Mouse (Mus musculus) ES-Bruce4 (cell line): ENCODE measurements around the gene Zic2. TPM values are rescaled to one million over a fixed set of nuclear protein-coding genes. Genes with fewer than 3 reads are reported as not detected.

Source experiments
- H3K27ac ChIP-seq: 2 replicates; pipeline ENCODE4 v1.5.1; 2012; ENCODE audit warnings: low read length, inconsistent platforms; ENCODE audit not compliant: insufficient read depth
- H3K27me3 ChIP-seq: 2 replicates; pipeline ENCODE4 v1.6.1; 2012; ENCODE audit warnings: mild to moderate bottlenecking, low read length, inconsistent platforms; ENCODE audit not compliant: control insufficient read depth, poor library complexity, insufficient read depth, severe bottlenecking
- H3K36me3 ChIP-seq: 2 replicates; pipeline ENCODE4 v1.6.1; 2012; ENCODE audit warnings: inconsistent platforms, mild to moderate bottlenecking, low read length, moderate library complexity; ENCODE audit not compliant: control insufficient read depth, poor library complexity, insufficient read depth, severe bottlenecking
- H3K4me1 ChIP-seq: one replicate; pipeline ENCODE4 v1.8.1; 2011; ENCODE audit warnings: low read length; ENCODE audit not compliant: control insufficient read depth, insufficient read depth
- H3K4me3 ChIP-seq: 2 replicates; pipeline ENCODE4 v1.5.1; 2011; ENCODE audit warnings: low read depth, mild to moderate bottlenecking, low read length
- H3K9ac ChIP-seq: 2 replicates; pipeline ENCODE4 v1.6.1; 2012; ENCODE audit warnings: low read depth, mild to moderate bottlenecking, inconsistent platforms; ENCODE audit not compliant: poor library complexity, severe bottlenecking
- H3K9me3 ChIP-seq: replicated peaks from 2 replicates; pipeline ENCODE4 v1.6.1; 2012; ENCODE audit warnings: mild to moderate bottlenecking, low read length, inconsistent platforms; ENCODE audit not compliant: control insufficient read depth, poor library complexity, insufficient read depth, severe bottlenecking
- CTCF ChIP-seq: IDR thresholded peaks from one replicate; pipeline ENCODE4 v1.8.1; 2011; ENCODE audit warnings: low read depth, low read length
- EP300 ChIP-seq: IDR thresholded peaks from 2 replicates; pipeline ENCODE4 v1.6.1; 2011; ENCODE audit warnings: low read depth, low read length; ENCODE audit not compliant: insufficient read depth
- POLR2A ChIP-seq: IDR thresholded peaks from one replicate; pipeline ENCODE4 v1.8.1; 2011; ENCODE audit warnings: low read length; ENCODE audit not compliant: insufficient read depth
- polyA plus RNA-seq: library from polyadenylated mRNA; stranded (reverse); fragments of >200 nt; gene quantifications from 2 replicates; pipeline ENCODE4 v1.2.4, GENCODE M21; 2011; ENCODE audit warnings: low read depth; ENCODE audit not compliant: missing spikeins, insufficient read depth, insufficient read length

The Zic2 gene
- polyA plus RNA-seq, 1 experiment: 25.2 TPM

- Histone ChIP-seq H3K4me3 (0 out of 2 replicates have a peak overlapping the region, but pooled peaks have one; percentile 24), H3K36me3 (no peaks in the 10 kb centered on the region), H3K9ac (no peak overlapping the region; the same call in 1 of the 2 replicates), H3K27me3 (peaks cover 2% of the 10 kb centered on the region), H3K4me1 (no peaks in the 10 kb centered on the region), H3K27ac (no peak overlapping the region), H3K9me3 (no peaks in the 10 kb centered on the region)
- no peak for TF ChIP-seq EP300
- TF ChIP-seq POLR2A: no peak
- TF ChIP-seq CTCF: no peak
Observed at GRCm38 (mm10) chr14:122468971-122469755, 6.1 kb upstream of the Zic2 start.

GRCm38 (mm10) chr14:122471449-122472085 is 3.7 kb upstream of the Zic2 start:
- H3K4me3 ChIP-seq: no peak overlapping the region
- no peaks in the 10 kb centered on the region for H3K9me3 ChIP-seq
- H3K36me3 ChIP-seq: no peaks in the 10 kb centered on the region
- H3K27me3 ChIP-seq: peaks cover 11% of the 10 kb centered on the region
- no peak overlapping the region for H3K9ac ChIP-seq
- no peak overlapping the region for H3K27ac ChIP-seq
- H3K4me1 ChIP-seq: no peaks in the 10 kb centered on the region
- TF ChIP-seq EP300 (no peak), POLR2A (no peak), CTCF (no peak)

GRCm38 (mm10) chr14:122472161-122472560 is 3.1 kb upstream of the Zic2 start:
- Histone ChIP-seq H3K4me3 (no peak overlapping the region), H3K4me1 (no peaks in the 10 kb centered on the region), H3K36me3 (no peaks in the 10 kb centered on the region), H3K9ac (no peak overlapping the region), H3K27me3 (peaks cover 14% of the 10 kb centered on the region), H3K9me3 (no peaks in the 10 kb centered on the region), H3K27ac (no peak overlapping the region)
- no peak for TF ChIP-seq POLR2A
- TF ChIP-seq EP300: no peak
- TF ChIP-seq CTCF: no peak

GRCm38 (mm10) chr14:122472647-122473046 is 2.6 kb upstream of the Zic2 start:
- Histone ChIP-seq H3K27me3 (peaks cover 19% of the 10 kb centered on the region), H3K9me3 (no peaks in the 10 kb centered on the region), H3K4me1 (no peaks in the 10 kb centered on the region), H3K4me3 (peak overlapping the region; percentile 27; the same call in 1 of the 2 replicates), H3K9ac (no peak overlapping the region), H3K27ac (no peak overlapping the region), H3K36me3 (no peaks in the 10 kb centered on the region)
- no peak for TF ChIP-seq CTCF

GRCm38 (mm10) chr14:122473211-122473751 is 2.0 kb upstream of the Zic2 start:
- Histone ChIP-seq H3K4me1 (no peaks in the 10 kb centered on the region), H3K9ac (no peak overlapping the region), H3K27me3 (peaks cover 22% of the 10 kb centered on the region), H3K4me3 (peak overlapping the region; percentile 67), H3K9me3 (no peaks in the 10 kb centered on the region), H3K27ac (no peak overlapping the region), H3K36me3 (no peaks in the 10 kb centered on the region)
- no peak for TF ChIP-seq CTCF
- TF ChIP-seq POLR2A: no peak
- TF ChIP-seq EP300: no peak
